Mouse (Mus musculus) CH12.LX (cell line): Measurements from ENCODE around the gene Sp3. TPM values are rescaled to one million over a fixed set of nuclear protein-coding genes. Genes with fewer than 3 reads are reported as not detected.
A peak's percentile ranks its signal among the peaks of the same experiment; 100 is the strongest.

ENCODE experiments used
- DNase-seq: peaks from one replicate; pipeline ENCODE4 v3.0.0-alpha.2; 2013; ENCODE audit errors: extremely low read depth
- H3K27ac ChIP-seq: 2 replicates; pipeline ENCODE4 v1.5.1; 2012; ENCODE audit warnings: low read depth, mild to moderate bottlenecking, control low read depth, moderate library complexity; ENCODE audit not compliant: insufficient read depth
- H3K27me3 ChIP-seq: replicated peaks from 2 replicates; pipeline ENCODE3; 2012; ENCODE audit warnings: inconsistent platforms
- H3K36me3 ChIP-seq, 2 experiments: replicated peaks in 1 of 2; 2 replicates each; pipeline versions ENCODE3 to v1.6.1; 2012; ENCODE audit warnings: inconsistent platforms in 1 of 2, low read length in 1 of 2, mild to moderate bottlenecking in 1 of 2, mixed read lengths in 1 of 2, moderate library complexity in 1 of 2; ENCODE audit not compliant: control insufficient read depth in 1 of 2, insufficient read depth in 1 of 2
- H3K4me1 ChIP-seq, 2 experiments: 2 replicates each; pipeline ENCODE4 v1.6.1; 2012; ENCODE audit warnings: inconsistent platforms in 1 of 2, moderate library complexity in 1 of 2; ENCODE audit not compliant: insufficient read depth in 2 of 2, control insufficient read depth in 1 of 2
- H3K4me2 ChIP-seq: 2 replicates; pipeline ENCODE4 v1.6.1; 2012; ENCODE audit warnings: low read depth, mild to moderate bottlenecking, control low read depth; ENCODE audit not compliant: poor library complexity, insufficient read depth, severe bottlenecking
- H3K4me3 ChIP-seq, 3 experiments: fragments of 150-350 bp in 1 of 3; sonication (generic) in 1 of 3; replicated peaks in 1 of 3; 2 replicates each; pipeline versions ENCODE3 to v1.5.1; 2011 to 2012; ENCODE audit warnings: low read depth in 2 of 3, low read length in 2 of 3, mild to moderate bottlenecking in 2 of 3, moderate library complexity in 2 of 3, control low read depth in 1 of 3, improper control_type of control experiment in 1 of 3, inconsistent platforms in 1 of 3, mixed read lengths in 1 of 3; ENCODE audit not compliant: poor library complexity in 1 of 3
- H3K79me2 ChIP-seq: replicated peaks from 2 replicates; pipeline ENCODE4 v1.6.1; 2012; ENCODE audit warnings: mild to moderate bottlenecking, moderate library complexity; ENCODE audit not compliant: control insufficient read depth, poor library complexity, insufficient read depth, severe bottlenecking; ENCODE audit errors: extremely low read depth
- H3K9ac ChIP-seq: 2 replicates; pipeline ENCODE4 v1.6.1; 2012; ENCODE audit warnings: low read depth, mild to moderate bottlenecking, control low read depth, moderate library complexity; ENCODE audit not compliant: insufficient read depth
- H3K9me3 ChIP-seq: replicated peaks from 2 replicates; pipeline ENCODE3; 2012; ENCODE audit warnings: low read length, inconsistent platforms, mixed read lengths
- BHLHE40 ChIP-seq: IDR thresholded peaks from 2 replicates; pipeline ENCODE4 v1.6.1; 2011; ENCODE audit warnings: mild to moderate bottlenecking, low read depth, low read length, improper control_type of control experiment
- CHD1 ChIP-seq: IDR thresholded peaks from 2 replicates; pipeline ENCODE4 v1.6.1; 2012; ENCODE audit warnings: low read depth, low read length, improper control_type of control experiment, inconsistent platforms
- ELF1 ChIP-seq: IDR thresholded peaks from 2 replicates; pipeline ENCODE4 v1.6.1; 2014; ENCODE audit warnings: low read depth, mild to moderate bottlenecking, inconsistent platforms, low read length, improper control_type of control experiment
- EP300 ChIP-seq: IDR thresholded peaks from 2 replicates; pipeline ENCODE4 v1.6.1; 2011; ENCODE audit warnings: low read length, improper control_type of control experiment
- ETS1 ChIP-seq: conservative IDR thresholded peaks from 2 replicates; pipeline ENCODE4 v1.6.1; 2012; ENCODE audit warnings: low read depth, mild to moderate bottlenecking, inconsistent platforms, low read length, improper control_type of control experiment, moderate library complexity
- GABPA ChIP-seq: IDR thresholded peaks from 2 replicates; pipeline ENCODE4 v1.6.1; 2012; ENCODE audit warnings: low read depth, low read length, improper control_type of control experiment, inconsistent platforms; ENCODE audit not compliant: insufficient replicate concordance
- HCFC1 ChIP-seq: IDR thresholded peaks from 2 replicates; pipeline ENCODE4 v1.6.1; 2012; ENCODE audit warnings: low read depth, mild to moderate bottlenecking, inconsistent platforms, low read length, improper control_type of control experiment
- IRF4 ChIP-seq: IDR thresholded peaks from 2 replicates; pipeline ENCODE4 v1.6.1; 2014; ENCODE audit warnings: low read depth, mild to moderate bottlenecking, inconsistent platforms, low read length, improper control_type of control experiment
- JUN ChIP-seq: IDR thresholded peaks from 2 replicates; pipeline ENCODE4 v1.6.1; 2011; ENCODE audit warnings: low read depth, mild to moderate bottlenecking, low read length, improper control_type of control experiment, moderate library complexity; ENCODE audit not compliant: insufficient read depth
- JUND ChIP-seq: conservative IDR thresholded peaks from 2 replicates; pipeline ENCODE4 v1.6.1; 2011; ENCODE audit warnings: low read depth, low read length, improper control_type of control experiment
- KAT2A ChIP-seq: IDR thresholded peaks from 2 replicates; pipeline ENCODE4 v1.6.1; 2012; ENCODE audit warnings: low read length, improper control_type of control experiment, inconsistent platforms; ENCODE audit not compliant: insufficient replicate concordance
- MAZ ChIP-seq: IDR thresholded peaks from 2 replicates; pipeline ENCODE4 v1.6.1; 2012; ENCODE audit warnings: low read depth, mild to moderate bottlenecking, inconsistent platforms, low read length, improper control_type of control experiment, moderate library complexity
- NELFE ChIP-seq: IDR thresholded peaks from 2 replicates; pipeline ENCODE4 v1.6.1; 2011; ENCODE audit warnings: low read depth, low read length, improper control_type of control experiment
- NRF1 ChIP-seq: IDR thresholded peaks from 2 replicates; pipeline ENCODE4 v1.6.1; 2014; ENCODE audit warnings: low read depth, mild to moderate bottlenecking, inconsistent platforms, low read length, improper control_type of control experiment, moderate library complexity
- PAX5 ChIP-seq: IDR thresholded peaks from 2 replicates; pipeline ENCODE4 v1.6.1; 2012; ENCODE audit warnings: low read length, inconsistent platforms, mixed read lengths
- POLR2A ChIP-seq: IDR thresholded peaks from 2 replicates; pipeline ENCODE4 v1.6.1; 2011; ENCODE audit warnings: low read depth, mild to moderate bottlenecking, improper control_type of control experiment, low read length
- POLR2AphosphoS2 ChIP-seq: IDR thresholded peaks from 2 replicates; pipeline ENCODE4 v1.6.1; 2011; ENCODE audit warnings: low read depth, low read length, improper control_type of control experiment
- RAD21 ChIP-seq: IDR thresholded peaks from 2 replicates; pipeline ENCODE4 v1.6.1; 2011; ENCODE audit warnings: low read depth, mild to moderate bottlenecking, low read length, improper control_type of control experiment, moderate library complexity
- RCOR1 ChIP-seq: conservative IDR thresholded peaks from 2 replicates; pipeline ENCODE4 v1.6.1; 2012; ENCODE audit warnings: low read depth, mild to moderate bottlenecking, inconsistent platforms, low read length, improper control_type of control experiment
- SIN3A ChIP-seq: IDR thresholded peaks from 2 replicates; pipeline ENCODE4 v1.6.1; 2012; ENCODE audit warnings: low read length, improper control_type of control experiment, inconsistent platforms
- SMC3 ChIP-seq: IDR thresholded peaks from 2 replicates; pipeline ENCODE4 v1.6.1; 2011; ENCODE audit warnings: low read depth, low read length, improper control_type of control experiment
- TBP ChIP-seq: conservative IDR thresholded peaks from 2 replicates; pipeline ENCODE4 v1.6.1; 2011; ENCODE audit warnings: low read depth, low read length, improper control_type of control experiment
- TCF12 ChIP-seq: IDR thresholded peaks from 2 replicates; pipeline ENCODE4 v1.6.1; 2014; ENCODE audit warnings: low read depth, mild to moderate bottlenecking, inconsistent platforms, low read length, improper control_type of control experiment
- UBTF ChIP-seq: IDR thresholded peaks from 2 replicates; pipeline ENCODE4 v1.6.1; 2012; ENCODE audit warnings: low read depth, mild to moderate bottlenecking, inconsistent platforms, low read length, improper control_type of control experiment, moderate library complexity
- USF1 ChIP-seq: IDR thresholded peaks from 2 replicates; pipeline ENCODE4 v1.6.1; 2014; ENCODE audit warnings: low read depth, mild to moderate bottlenecking, inconsistent platforms, low read length, improper control_type of control experiment
- USF2 ChIP-seq: conservative IDR thresholded peaks from 2 replicates; pipeline ENCODE4 v1.6.1; 2011; ENCODE audit warnings: low read depth, low read length, improper control_type of control experiment
- ZC3H11A ChIP-seq: IDR thresholded peaks from 2 replicates; pipeline ENCODE4 v1.6.1; 2012; ENCODE audit warnings: low read depth, mild to moderate bottlenecking, inconsistent platforms, low read length, improper control_type of control experiment
- ZNF384 ChIP-seq: IDR thresholded peaks from 2 replicates; pipeline ENCODE4 v1.6.1; 2012; ENCODE audit warnings: low read depth, low read length, improper control_type of control experiment, inconsistent platforms
- dilution Hi-C: fragments of 300-500 bp; cut with MboI; formaldehyde crosslinking; loops from 2 replicates; pipeline ENCODE4 v1.14.3; 2020; ENCODE audit warnings: low sequenced_read_pairs; ENCODE audit not compliant: extremely low pct_unique_long_range_greater_than_20kb, extremely low pct_ligation_motif_present
- in situ Hi-C: fragments of 300-500 bp; cut with MboI; formaldehyde crosslinking; loops from 3 replicates; pipeline ENCODE4 v1.14.3; 2019; ENCODE audit warnings: low sequenced_read_pairs, low pct_ligation_motif_present, low pct_unique_long_range_greater_than_20kb, mixed read lengths
- polyA plus RNA-seq: library from polyadenylated mRNA; unstranded; fragments of >175 nt; gene quantifications from 2 replicates; pipeline ENCODE4 v1.2.1, GENCODE M21; 2012; ENCODE audit warnings: low read depth; ENCODE audit not compliant: insufficient read length
- total RNA-seq, 2 experiments: library from RNA; depleted of rRNA; stranded (reverse); fragments of 300-350 nt in 1 of 2; fragments of >200 nt in 1 of 2; gene quantifications; 2 replicates each; pipeline ENCODE4 v1.2.3; 2012 to 2014

The Sp3 gene
- total and polyA plus RNA-seq, 3 experiments, result 37.7 to 86.8 (median 40.4) TPM

DNA sequence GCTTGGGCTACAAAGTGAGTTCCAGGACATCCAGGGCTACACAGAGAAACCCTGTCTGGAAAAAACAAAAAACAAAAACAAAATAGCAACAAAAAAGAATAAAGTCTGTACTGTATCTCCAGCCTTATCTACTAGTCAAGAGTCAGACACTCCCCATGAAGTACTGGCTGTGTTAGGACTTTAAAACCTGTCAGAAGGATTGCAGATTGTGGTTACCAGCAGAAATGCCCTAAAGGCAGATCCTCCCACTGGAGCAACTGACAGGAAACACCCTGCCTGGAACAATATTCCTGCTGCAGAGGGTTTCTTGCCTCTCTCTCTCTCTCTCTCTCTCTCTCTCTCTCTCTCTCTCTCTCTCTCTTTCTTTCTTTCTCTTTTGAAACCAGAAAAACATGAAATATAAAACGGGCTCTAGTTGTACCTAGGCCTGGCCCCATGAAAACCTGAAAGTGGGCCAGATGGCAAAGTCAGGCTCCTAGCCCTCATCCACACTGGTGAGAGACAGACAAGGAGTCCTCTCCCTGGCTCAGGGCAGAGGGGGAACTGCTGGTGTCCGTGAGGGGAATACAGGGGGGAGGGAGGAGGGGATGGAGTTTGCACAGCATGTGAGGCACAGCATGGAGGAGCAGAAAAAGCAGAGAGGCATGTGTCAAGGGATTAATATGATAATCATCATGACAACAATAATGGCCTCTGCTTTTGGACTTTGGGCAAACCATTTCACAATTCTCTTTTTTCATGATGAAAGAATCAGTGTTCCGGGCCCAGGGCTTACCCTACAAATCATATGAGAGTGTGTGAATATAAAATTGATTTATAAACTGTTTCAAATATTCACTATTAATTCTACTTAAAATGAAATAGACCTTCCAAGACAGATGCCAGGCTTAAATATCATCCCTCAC is 25.6 kb upstream of the Sp3 start:
- H3K9ac ChIP-seq, result 0 out of 2 replicates have a peak overlapping the region, but pooled peaks have one; percentile 18
- H3K4me2 ChIP-seq, result no peak overlapping the region
- H3K4me1 ChIP-seq, result peaks cover 11 to 34% of the 10 kb centered on the region in 2 experiments
- H3K79me2 ChIP-seq, result no peaks in the 10 kb centered on the region
- H3K9me3 ChIP-seq, result peaks cover 14% of the 10 kb centered on the region
- H3K36me3 ChIP-seq, result no peaks in the 10 kb centered on the region
- H3K27ac ChIP-seq, result peak overlapping the region; percentile 94; the same call in 1 of the 2 replicates
- in situ Hi-C loops, result no loop called here
- no peak overlapping the region for H3K4me3 ChIP-seq
- TF ChIP-seq RAD21 (no peak), JUND (no peak), GABPA (no peak), ETS1 (no peak), CHD1 (no peak), TBP (no peak), IRF4 (no peak), HCFC1 (no peak), NELFE (no peak), BHLHE40 (no peak)
- TF ChIP-seq, all 38 proteins: peak for 0
- no peak for DNase-seq
- dilution Hi-C loops, result no loop called here
- H3K27me3 ChIP-seq, result no peaks in the 10 kb centered on the region

DNA sequence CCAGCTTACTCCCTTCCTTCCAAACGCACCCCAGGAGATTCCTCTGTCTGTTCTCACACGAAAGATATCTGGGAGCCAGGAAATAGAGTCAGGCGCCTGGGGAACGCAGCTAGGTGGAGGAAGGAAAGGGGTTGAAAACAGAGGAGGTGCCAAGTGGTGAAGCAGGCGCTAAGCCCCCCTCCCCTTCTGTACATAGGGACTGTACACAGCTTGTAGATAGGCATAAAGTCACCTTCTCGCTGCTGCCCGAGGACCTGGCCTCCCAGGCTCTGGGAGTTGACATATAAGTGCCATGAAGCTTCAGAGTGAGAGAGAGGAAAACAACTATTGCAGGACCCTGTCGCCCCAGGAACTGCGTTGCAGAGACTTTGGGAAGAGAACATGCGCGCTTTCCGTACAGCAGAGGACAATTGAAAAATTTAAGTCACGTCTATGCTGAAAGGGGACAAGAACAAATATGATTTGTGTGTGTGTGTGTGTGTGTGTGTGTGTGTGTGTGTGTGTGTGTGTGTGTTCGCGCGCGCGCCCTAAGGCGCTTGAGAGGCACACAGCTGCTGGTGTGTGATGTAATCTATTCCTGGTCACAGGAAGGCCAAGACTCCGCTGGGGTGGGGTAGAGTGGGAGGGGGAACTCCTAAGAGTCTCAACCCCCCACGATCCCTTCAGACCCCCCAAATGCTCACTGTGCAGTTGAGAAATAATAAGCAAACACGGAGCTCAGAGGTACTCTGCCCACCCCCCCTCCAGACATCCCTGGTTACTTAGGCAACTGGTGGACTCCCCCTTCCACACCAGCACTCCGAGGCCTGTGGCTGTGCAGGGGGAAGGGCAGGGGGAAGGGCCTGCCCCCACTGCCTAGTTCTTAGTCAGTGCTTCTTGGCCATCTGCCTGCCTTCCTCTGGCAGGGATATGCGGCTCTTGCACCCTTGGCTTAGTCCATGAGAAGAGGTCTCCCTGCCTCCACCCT is 23.8 kb upstream of the Sp3 start:
- Histone ChIP-seq H3K27me3 (no peaks in the 10 kb centered on the region), H3K4me3 (peak overlapping the region; percentile 21 to 50 (median 39)), H3K4me2 (peak overlapping the region; percentile 65), H3K36me3 (no peaks in the 10 kb centered on the region), H3K9ac (peak overlapping the region; percentile 62), H3K27ac (peak overlapping the region; percentile 94), H3K9me3 (peaks cover 2% of the 10 kb centered on the region), H3K79me2 (no peaks in the 10 kb centered on the region), H3K4me1 (peaks cover 11 to 41% of the 10 kb centered on the region in 2 experiments)
- DNase-seq, result peak; percentile 92
- in situ Hi-C loops, result no loop called here
- dilution Hi-C loops, result no loop called here
- TF ChIP-seq TCF12 (peak; percentile 92), ELF1 (peak; percentile 43; the same call in 1 of the 2 replicates), POLR2AphosphoS2 (peak; percentile 62; the same call in 1 of the 2 replicates), HCFC1 (peak; percentile 57), UBTF (peak; percentile 80), EP300 (peak; percentile 70), USF1 (no peak), IRF4 (peak; percentile 76), RCOR1 (no peak), GABPA (no peak), ZNF384 (no peak), POLR2A (peak; percentile 65; the same call in 1 of the 2 replicates), KAT2A (no peak), JUN (peak; percentile 30), ETS1 (peak; percentile 53), MAZ (peak; percentile 83; the same call in 1 of the 2 replicates), PAX5 (no peak), SIN3A (peak; percentile 76), SMC3 (peak; percentile 38), ZC3H11A (no peak), NRF1 (peak; percentile 67), USF2 (no peak)
